Mouse (Mus musculus) G1E (cell line): ENCODE data around the gene Zbtb22. TPM values are rescaled to one million over a fixed set of nuclear protein-coding genes. Genes with fewer than 3 reads are reported as not detected.

Experiments used
- ATAC-seq: 2 replicates; pipeline ENCODE4 v1.8.0; 2016; ENCODE audit warnings: mild to moderate bottlenecking; ENCODE audit not compliant: insufficient number of reproducible peaks, poor library complexity, low FRiP score, severe bottlenecking; ENCODE audit errors: extremely low read depth
- DNase-seq: peaks from one replicate; pipeline ENCODE4 v3.0.0; 2012; ENCODE audit warnings: low spot score
- H3K27me3 ChIP-seq: 2 replicates; pipeline ENCODE4 v1.6.1; 2012; ENCODE audit warnings: mild to moderate bottlenecking, low read length, inconsistent platforms; ENCODE audit not compliant: insufficient read depth
- H3K36me3 ChIP-seq: replicated peaks from 2 replicates; pipeline ENCODE3; 2012; ENCODE audit warnings: mild to moderate bottlenecking, inconsistent platforms
- H3K4me1 ChIP-seq: 2 replicates; pipeline ENCODE4 v1.6.1; 2012; ENCODE audit warnings: low read depth, low read length, inconsistent platforms, mixed read lengths; ENCODE audit not compliant: insufficient read depth
- H3K4me3 ChIP-seq: 2 replicates; pipeline ENCODE4 v1.5.1; 2012; ENCODE audit warnings: low read depth, mild to moderate bottlenecking, inconsistent platforms, low read length, moderate library complexity, mixed read lengths
- H3K9me3 ChIP-seq: replicated peaks from 2 replicates; pipeline ENCODE4 v1.6.1; 2012; ENCODE audit warnings: inconsistent platforms
- CTCF ChIP-seq: IDR thresholded peaks from 2 replicates; pipeline ENCODE4 v1.5.1; 2012; ENCODE audit warnings: low read depth, low read length, inconsistent platforms, mixed read lengths
- GATA1 ChIP-seq: IDR thresholded peaks from 2 replicates; pipeline ENCODE4 v1.6.1; 2012; ENCODE audit warnings: borderline replicate concordance, low read length, inconsistent platforms, mixed read lengths
- GATA2 ChIP-seq: IDR thresholded peaks from 2 replicates; pipeline ENCODE4 v1.6.1; 2012; ENCODE audit warnings: low read depth, low read length, inconsistent platforms, borderline replicate concordance
- POLR2AphosphoS5 ChIP-seq: IDR thresholded peaks from 2 replicates; pipeline ENCODE4 v1.6.1; 2012; ENCODE audit warnings: low read depth, low read length, inconsistent platforms; ENCODE audit not compliant: insufficient replicate concordance
- TAL1 ChIP-seq: conservative IDR thresholded peaks from 2 replicates; pipeline ENCODE4 v1.6.1; 2012; ENCODE audit warnings: low read depth, low read length, inconsistent platforms, mixed read lengths
- polyA plus RNA-seq: library from polyadenylated mRNA; stranded (reverse); fragments of >175 nt; gene quantifications from 2 replicates; pipeline ENCODE4 v1.2.3, GENCODE M21; 2012
- total RNA-seq, 2 experiments: library from RNA; stranded (forward) in 1 of 2; stranded (reverse) in 1 of 2; fragments of 200-1000 nt in 1 of 2; fragments of >200 nt in 1 of 2; fragmentation: Nextera tagmentation in 1 of 2; gene quantifications; 2 replicates each; pipeline ENCODE4 v1.2.3; 2014 to 2017

The Zbtb22 gene
- total and polyA plus RNA-seq, 3 experiments: 15.8 to 42.1 (median 19.7) TPM

- H3K4me1 ChIP-seq: peaks cover 71% of the 10 kb centered on the region
- H3K4me3 ChIP-seq: peak overlapping the region; percentile 97
- H3K36me3 ChIP-seq: peaks cover 32% of the 10 kb centered on the region
- no peak for TF ChIP-seq GATA2
- no peak for TF ChIP-seq TAL1
- TF ChIP-seq CTCF: no peak
- no peak for TF ChIP-seq POLR2AphosphoS5
- no peak for TF ChIP-seq GATA1
- no peak for ATAC-seq
- H3K27me3 ChIP-seq: no peaks in the 10 kb centered on the region
- DNase-seq: peak; percentile 57
- no peaks in the 10 kb centered on the region for H3K9me3 ChIP-seq
Observed at GRCm38 (mm10) chr17:33908331-33909076, 7.2 kb upstream of the Zbtb22 start.

GRCm38 (mm10) chr17:33909077-33909868, 6.4 kb upstream of the Zbtb22 start, which contains the start of gene Daxx:
TSS of gene Daxx (plus strand) at chr17:33909414.
- no peaks in the 10 kb centered on the region for H3K9me3 ChIP-seq
- no peaks in the 10 kb centered on the region for H3K27me3 ChIP-seq
- peaks cover 71% of the 10 kb centered on the region for H3K4me1 ChIP-seq
- peak within 1 kb of the TSS; percentile 97 for H3K4me3 ChIP-seq
- no peak for TF ChIP-seq GATA2
- TF ChIP-seq TAL1: no peak
- no peak for TF ChIP-seq POLR2AphosphoS5
- no peak for TF ChIP-seq GATA1
- TF ChIP-seq CTCF: no peak
- ATAC-seq (peak; percentile 87), DNase-seq (peak; percentile 98)
- H3K36me3 ChIP-seq: peaks cover 39% of the 10 kb centered on the region

- DNase-seq (peak; percentile 66), ATAC-seq (no peak)
- no peaks in the 10 kb centered on the region for H3K27me3 ChIP-seq
- H3K4me1 ChIP-seq: peaks cover 73% of the 10 kb centered on the region
- no peaks in the 10 kb centered on the region for H3K9me3 ChIP-seq
- no peak for TF ChIP-seq POLR2AphosphoS5
- TF ChIP-seq GATA2: no peak
- TF ChIP-seq GATA1: no peak
- TF ChIP-seq TAL1: no peak
- no peak for TF ChIP-seq CTCF
- peaks cover 45% of the 10 kb centered on the region for H3K36me3 ChIP-seq
- peak overlapping the region; percentile 97 for H3K4me3 ChIP-seq
Observed at GRCm38 (mm10) chr17:33909869-33910250, 5.8 kb upstream of the Zbtb22 start.

- TF ChIP-seq CTCF: no peak
- peaks cover 78% of the 10 kb centered on the region for H3K4me1 ChIP-seq
- ATAC-seq (no peak), DNase-seq (no peak)
- H3K4me3 ChIP-seq: peak overlapping the region; percentile 97
- no peaks in the 10 kb centered on the region for H3K27me3 ChIP-seq
- H3K36me3 ChIP-seq: peaks cover 50% of the 10 kb centered on the region
- no peaks in the 10 kb centered on the region for H3K9me3 ChIP-seq
Observed at GRCm38 (mm10) chr17:33910346-33911051, 5.2 kb upstream of the Zbtb22 start.

- DNase-seq: no peak
- H3K27me3 ChIP-seq: no peaks in the 10 kb centered on the region
- H3K9me3 ChIP-seq: no peaks in the 10 kb centered on the region
- ATAC-seq: no peak
- peaks cover 50% of the 10 kb centered on the region for H3K36me3 ChIP-seq
- TF ChIP-seq POLR2AphosphoS5: no peak
- TF ChIP-seq GATA2: no peak
- TF ChIP-seq GATA1: no peak
- no peak for TF ChIP-seq TAL1
- H3K4me1 ChIP-seq: peaks cover 78% of the 10 kb centered on the region
- peak overlapping the region; percentile 56; the same call in 1 of the 2 replicates for H3K4me3 ChIP-seq
Observed at GRCm38 (mm10) chr17:33911052-33911812, 4.5 kb upstream of the Zbtb22 start.
